22 mouse cellular contexts compared by ENCODE assay signal in genomic region chr19:25077636-25078035, GRCm38 (mm10).
DNase-seq lines count a peak whose midpoint lies in the region; TF ChIP-seq lines count a peak whose summit lies in the region.
"Had no signal": no experiment of that assay in that cellular context is flagged by ENCODE, and none has a peak within 500 bp of the region (broad histone marks: within the 10 kb centered on the region; RNA-seq: fewer than 3 reads in every experiment).

No protein-coding gene starts in this region.

- no peak overlapping the region for H3K4me3 ChIP-seq in gastrocnemius, adult 2 months
- H3K4me3 ChIP-seq in lung, adult 2 months (replicated peaks; ENCODE audit: extremely low read depth, low read depth, low read length): no peak overlapping the region
- H3K4me3 ChIP-seq: embryonic facial prominence, embryonic 13.5 days; heart, embryonic 12.5 days; midbrain, embryonic 15.5 days had no signal

- WGBS in lung, adult 2 months: 61% methylated on average over 7 of the region's 7 CpGs

- no peak overlapping the region for H3K27ac ChIP-seq in gastrocnemius, adult 2 months
- H3K27ac ChIP-seq: embryonic facial prominence, embryonic 13.5 days; hindbrain, embryonic 14.5 days; midbrain, embryonic 15.5 days had no signal

- peak; percentile 22 for DNase-seq in gastrocnemius, adult 2 months
- DNase-seq in gastrocnemius, postnatal 10 days: no peak
- peak; percentile 78 for DNase-seq in A20 (ENCODE audit: low read depth, low spot score)
- peak; percentile 57 for DNase-seq in lung, adult 2 months
- peak; percentile 72 for DNase-seq in lung, postnatal 25 days (ENCODE audit: low spot score)
- no peak for DNase-seq in cerebellum, postnatal 14 days
- no peak for DNase-seq in spleen, adult 18-20 months
- no peak for DNase-seq in cerebellum, adult 18-20 months
- DNase-seq: adrenal gland, postnatal 10 days; cerebellum, adult 11 months; cerebellum, adult 9-11 months; forebrain, postnatal 0 days; gastrocnemius, postnatal 25 days; heart, adult 18-20 months; heart, postnatal 4 days; kidney, adult 9 months; kidney, postnatal 10 days; thymus, postnatal 14 days had no signal

- TF ChIP-seq CTCF in gastrocnemius, adult 2 months (IDR thresholded peaks at IDR 0.05): no peak
- no peak for TF ChIP-seq CTCF in lung, adult 2 months (IDR thresholded peaks at IDR 0.05; ENCODE audit: insufficient read depth, low read length)

- 0 out of 2 replicates have a peak, but pooled peaks have one; percentile 10 for TF ChIP-seq POLR2A in lung, adult 2 months (IDR thresholded peaks at IDR 0.05; ENCODE audit: borderline replicate concordance, extremely low read depth, low read depth, low read length)

- intact Hi-C loops in gastrocnemius, adult 2 months (cut with DNase I): no loop called here

- H3K4me1 ChIP-seq in lung, adult 2 months (ENCODE audit: control insufficient read depth, insufficient read depth, low read length): no peaks in the 10 kb centered on the region
- H3K4me1 ChIP-seq: embryonic facial prominence, embryonic 13.5 days; heart, embryonic 12.5 days; midbrain, embryonic 15.5 days had no signal

Comparison
In these comparisons a context has a peak if more than half of its experiments do, and no peak if none do; other contexts are left out.
1. DNase-seq: peak in gastrocnemius, adult 2 months (single experiment), A20 (single experiment), lung, adult 2 months (single experiment) and lung, postnatal 25 days (single experiment); none in gastrocnemius, postnatal 10 days (single experiment), cerebellum, postnatal 14 days (0 of 2), spleen, adult 18-20 months (0 of 2) and cerebellum, adult 18-20 months (0 of 2).